Mouse (Mus musculus) embryo, embryonic 10 days (tissue): ENCODE measurements around the gene Armh3.
A peak's percentile ranks its signal among the peaks of the same experiment; 100 is the strongest.

Experiments used
- DNase-seq: peaks from one replicate; pipeline ENCODE4 v3.0.0-alpha.2; 2015; ENCODE audit warnings: low spot score

Gene Armh3

GRCm38 (mm10) chr19:45789888-45790874 is 208.1 kb downstream of the Armh3 start:
- DNase-seq: no peak

- DNase-seq: no peak
These were observed 208.9 kb downstream of the Armh3 start for GRCm38 (mm10) chr19:45789365-45789764.

GRCm38 (mm10) chr19:45788337-45788736 is 210.0 kb downstream of the Armh3 start:
- no peak for DNase-seq

- DNase-seq: no peak
These were observed 210.8 kb downstream of the Armh3 start for GRCm38 (mm10) chr19:45787450-45787849.

GRCm38 (mm10) chr19:45785470-45785869 is 212.8 kb downstream of the Armh3 start:
- no peak for DNase-seq

- peak; percentile 15 for DNase-seq
These were observed 214.2 kb downstream of the Armh3 start for GRCm38 (mm10) chr19:45783933-45784576.

GRCm38 (mm10) chr19:45783181-45783932 is 214.9 kb downstream of the Armh3 start, which contains the start of gene Mgea5:
TSS of gene Mgea5 (minus strand) at chr19:45783837.
- DNase-seq: peak; percentile 99

GRCm38 (mm10) chr19:45782315-45783001 is 215.8 kb downstream of the Armh3 start:
- peak; percentile 80 for DNase-seq

GRCm38 (mm10) chr19:45781676-45782075 is 216.6 kb downstream of the Armh3 start:
- no peak for DNase-seq

GRCm38 (mm10) chr19:45780350-45780915 is 217.9 kb downstream of the Armh3 start:
- no peak for DNase-seq

GRCm38 (mm10) chr19:45775486-45775885 is 222.8 kb downstream of the Armh3 start:
- DNase-seq: no peak

GRCm38 (mm10) chr19:45771501-45771900 is 226.8 kb downstream of the Armh3 start:
- no peak for DNase-seq
